Mouse (Mus musculus) limb, embryonic 12.5 days (tissue): ENCODE results near the gene Cdc26. TPM values are rescaled to one million over a fixed set of nuclear protein-coding genes. Genes with fewer than 3 reads are reported as not detected.

Source experiments
- ATAC-seq: fragments of 200-750 bp; cut with Nextera tagmentation; 2 replicates; pipeline ENCODE4 v1.8.0; 2017; ENCODE audit warnings: low read depth, moderate TSS enrichment; ENCODE audit not compliant: insufficient number of reproducible peaks, insufficient read depth, low FRiP score, low TSS enrichment
- H3K27ac ChIP-seq: fragments of 300-500 bp; sonication (generic); 2 replicates; pipeline ENCODE4 v1.5.1; 2016; ENCODE audit warnings: mild to moderate bottlenecking, moderate library complexity
- H3K27me3 ChIP-seq: fragments of 300-500 bp; sonication (generic); 2 replicates; pipeline ENCODE4 v1.6.1; 2016; ENCODE audit warnings: mild to moderate bottlenecking, moderate library complexity
- H3K36me3 ChIP-seq: fragments of 300-500 bp; sonication (generic); 2 replicates; pipeline ENCODE4 v1.6.1; 2016; ENCODE audit warnings: mild to moderate bottlenecking, moderate library complexity
- H3K4me1 ChIP-seq: fragments of 300-500 bp; sonication (generic); replicated peaks from 2 replicates; pipeline ENCODE4 v1.6.1; 2016
- H3K4me2 ChIP-seq: fragments of 300-500 bp; sonication (generic); 2 replicates; pipeline ENCODE4 v1.6.1; 2016; ENCODE audit warnings: mild to moderate bottlenecking, moderate library complexity
- H3K4me3 ChIP-seq: fragments of 300-500 bp; sonication (generic); replicated peaks from 2 replicates; pipeline ENCODE4 v1.5.1; 2016; ENCODE audit warnings: mild to moderate bottlenecking
- H3K9ac ChIP-seq: fragments of 300-500 bp; sonication (generic); replicated peaks from 2 replicates; pipeline ENCODE4 v1.6.1; 2016; ENCODE audit warnings: mild to moderate bottlenecking, moderate library complexity
- H3K9me3 ChIP-seq: fragments of 300-500 bp; sonication (generic); 2 replicates; pipeline ENCODE4 v1.6.1; 2016; ENCODE audit warnings: mild to moderate bottlenecking, moderate library complexity
- WGBS: fragments of 180-500 bp; shearing (Covaris S2); methylation state at CpG from one replicate; pipeline ENCODE4 v1.1.7; 2016; 5-methylcytosine and 5-hydroxymethylcytosine counted together
- polyA plus RNA-seq: library from polyadenylated mRNA; unstranded; fragments of >200 nt; fragmentation: Nextera tagmentation; extraction: Ambion mirVana; gene quantifications from 2 replicates; pipeline ENCODE4 v1.2.1, GENCODE M21; 2016

The Cdc26 gene
- polyA plus RNA-seq, 1 experiment from 2014 or later: 226 TPM

- Histone ChIP-seq H3K27ac (no peak overlapping the region), H3K27me3 (no peaks in the 10 kb centered on the region), H3K9me3 (no peaks in the 10 kb centered on the region), H3K4me3 (no peak overlapping the region), H3K36me3 (peaks cover 12% of the 10 kb centered on the region), H3K4me2 (no peak overlapping the region), H3K9ac (no peak overlapping the region), H3K4me1 (no peaks in the 10 kb centered on the region)
- no peak for ATAC-seq
- 87% methylated on average over 9 of the region's 9 CpGs for WGBS
These were observed 21.2 kb upstream of the Cdc26 start for GRCm38 (mm10) chr4:62429616-62430015.

GRCm38 (mm10) chr4:62427978-62428758 lies 19.7 kb upstream of the Cdc26 start:
- Histone ChIP-seq H3K4me3 (no peak overlapping the region), H3K27me3 (no peaks in the 10 kb centered on the region), H3K9me3 (no peaks in the 10 kb centered on the region), H3K9ac (no peak overlapping the region), H3K36me3 (peaks cover 25% of the 10 kb centered on the region), H3K4me2 (no peak overlapping the region), H3K27ac (no peak overlapping the region), H3K4me1 (no peaks in the 10 kb centered on the region)
- ATAC-seq: no peak
- WGBS: 77% methylated on average over 17 of the region's 17 CpGs

GRCm38 (mm10) chr4:62425891-62426290 lies 17.4 kb upstream of the Cdc26 start:
- H3K4me1 ChIP-seq: no peaks in the 10 kb centered on the region
- WGBS: 88% methylated on average over 4 of the region's 4 CpGs
- no peaks in the 10 kb centered on the region for H3K27me3 ChIP-seq
- ATAC-seq: no peak
- peaks cover 48% of the 10 kb centered on the region for H3K36me3 ChIP-seq
- no peak overlapping the region for H3K27ac ChIP-seq
- H3K9ac ChIP-seq: no peak overlapping the region
- H3K4me3 ChIP-seq: no peak overlapping the region
- no peaks in the 10 kb centered on the region for H3K9me3 ChIP-seq
- no peak overlapping the region for H3K4me2 ChIP-seq

- WGBS: 92% methylated on average over 6 of the region's 6 CpGs
- H3K36me3 ChIP-seq: peaks cover 100% of the 10 kb centered on the region
- no peak overlapping the region for H3K9ac ChIP-seq
- ATAC-seq: no peak
- no peak overlapping the region for H3K27ac ChIP-seq
- no peak overlapping the region for H3K4me2 ChIP-seq
- H3K4me3 ChIP-seq: no peak overlapping the region
- no peaks in the 10 kb centered on the region for H3K27me3 ChIP-seq
- H3K4me1 ChIP-seq: no peaks in the 10 kb centered on the region
- no peaks in the 10 kb centered on the region for H3K9me3 ChIP-seq
These were observed 10.6 kb upstream of the Cdc26 start for GRCm38 (mm10) chr4:62419091-62419490.

- H3K4me2 ChIP-seq: no peak overlapping the region
- ATAC-seq: no peak
- no peaks in the 10 kb centered on the region for H3K27me3 ChIP-seq
- H3K9me3 ChIP-seq: no peaks in the 10 kb centered on the region
- H3K4me3 ChIP-seq: no peak overlapping the region
- WGBS: 79% methylated on average over 8 of the region's 8 CpGs
- H3K4me1 ChIP-seq: no peaks in the 10 kb centered on the region
- H3K27ac ChIP-seq: no peak overlapping the region
- H3K36me3 ChIP-seq: peaks cover 100% of the 10 kb centered on the region
- H3K9ac ChIP-seq: no peak overlapping the region
These were observed 10.0 kb upstream of the Cdc26 start for GRCm38 (mm10) chr4:62418448-62418847.

GRCm38 (mm10) chr4:62411606-62412005 lies 3.2 kb upstream of the Cdc26 start:
- Histone ChIP-seq H3K27me3 (no peaks in the 10 kb centered on the region), H3K4me1 (peaks cover 16% of the 10 kb centered on the region), H3K4me2 (no peak overlapping the region), H3K27ac (no peak overlapping the region), H3K4me3 (no peak overlapping the region), H3K9ac (no peak overlapping the region), H3K9me3 (no peaks in the 10 kb centered on the region), H3K36me3 (peaks cover 54% of the 10 kb centered on the region)
- ATAC-seq: no peak
- WGBS: 94% methylated on average over 10 of the region's 10 CpGs

GRCm38 (mm10) chr4:62410325-62410724 lies 1.9 kb upstream of the Cdc26 start:
- ATAC-seq: no peak
- Histone ChIP-seq H3K27me3 (no peaks in the 10 kb centered on the region), H3K4me3 (peak overlapping the region; percentile 72), H3K9me3 (no peaks in the 10 kb centered on the region), H3K4me2 (peak overlapping the region; percentile 81), H3K4me1 (peaks cover 24% of the 10 kb centered on the region), H3K9ac (no peak overlapping the region), H3K27ac (no peak overlapping the region), H3K36me3 (peaks cover 46% of the 10 kb centered on the region)
- WGBS: 90% methylated on average over 2 of the region's 2 CpGs

- peak overlapping the region; percentile 81 for H3K4me2 ChIP-seq
- H3K36me3 ChIP-seq: peaks cover 42% of the 10 kb centered on the region
- no peaks in the 10 kb centered on the region for H3K9me3 ChIP-seq
- H3K27ac ChIP-seq: no peak overlapping the region
- no peak for ATAC-seq
- peak overlapping the region; percentile 83 for H3K9ac ChIP-seq
- H3K27me3 ChIP-seq: no peaks in the 10 kb centered on the region
- peak overlapping the region; percentile 72 for H3K4me3 ChIP-seq
- WGBS: 27% methylated on average over 6 of the region's 6 CpGs
- peaks cover 24% of the 10 kb centered on the region for H3K4me1 ChIP-seq
These were observed 1.2 kb upstream of the Cdc26 start for GRCm38 (mm10) chr4:62409615-62410014.

- Histone ChIP-seq H3K36me3 (peaks cover 39% of the 10 kb centered on the region), H3K4me3 (peak overlapping the region; percentile 72), H3K4me2 (peak overlapping the region; percentile 53), H3K9ac (peak overlapping the region; percentile 82), H3K27me3 (no peaks in the 10 kb centered on the region), H3K27ac (peak overlapping the region; percentile 84), H3K9me3 (no peaks in the 10 kb centered on the region), H3K4me1 (peaks cover 24% of the 10 kb centered on the region)
- ATAC-seq: peak; percentile 61; the same call in 1 of the 2 replicates
- WGBS: under 1% methylated on average over 35 of the region's 35 CpGs
These were observed 486 bp downstream of the Cdc26 start for GRCm38 (mm10) chr4:62407730-62408582.

GRCm38 (mm10) chr4:62406133-62406532 lies 2.3 kb downstream of the Cdc26 start:
- H3K27me3 ChIP-seq: no peaks in the 10 kb centered on the region
- H3K9me3 ChIP-seq: no peaks in the 10 kb centered on the region
- H3K9ac ChIP-seq: no peak overlapping the region; the same call in 1 of the 2 replicates
- peaks cover 24% of the 10 kb centered on the region for H3K4me1 ChIP-seq
- H3K36me3 ChIP-seq: peaks cover 39% of the 10 kb centered on the region
- 93% methylated on average over 4 of the region's 4 CpGs for WGBS
- no peak for ATAC-seq
- H3K4me3 ChIP-seq: no peak overlapping the region
- H3K27ac ChIP-seq: no peak overlapping the region
- H3K4me2 ChIP-seq: 0 out of 2 replicates have a peak overlapping the region, but pooled peaks have one; percentile 17

- Histone ChIP-seq H3K9me3 (no peaks in the 10 kb centered on the region), H3K27ac (no peak overlapping the region), H3K4me3 (no peak overlapping the region), H3K27me3 (no peaks in the 10 kb centered on the region), H3K4me2 (no peak overlapping the region), H3K4me1 (no peaks in the 10 kb centered on the region), H3K9ac (no peak overlapping the region), H3K36me3 (peaks cover 86% of the 10 kb centered on the region)
- WGBS: 99% methylated on average over 3 of the region's 3 CpGs
- ATAC-seq: no peak
These were observed 9.5 kb downstream of the Cdc26 start for GRCm38 (mm10) chr4:62398956-62399355.
